Mouse (Mus musculus): ENCODE data around the gene Trpm4.
"Not testable (repeated sequence)": the region's sequence is repeated elsewhere in the genome, so short reads cannot be mapped to it uniquely, and the experiment has no call there.

Trpm4 gene

DNA sequence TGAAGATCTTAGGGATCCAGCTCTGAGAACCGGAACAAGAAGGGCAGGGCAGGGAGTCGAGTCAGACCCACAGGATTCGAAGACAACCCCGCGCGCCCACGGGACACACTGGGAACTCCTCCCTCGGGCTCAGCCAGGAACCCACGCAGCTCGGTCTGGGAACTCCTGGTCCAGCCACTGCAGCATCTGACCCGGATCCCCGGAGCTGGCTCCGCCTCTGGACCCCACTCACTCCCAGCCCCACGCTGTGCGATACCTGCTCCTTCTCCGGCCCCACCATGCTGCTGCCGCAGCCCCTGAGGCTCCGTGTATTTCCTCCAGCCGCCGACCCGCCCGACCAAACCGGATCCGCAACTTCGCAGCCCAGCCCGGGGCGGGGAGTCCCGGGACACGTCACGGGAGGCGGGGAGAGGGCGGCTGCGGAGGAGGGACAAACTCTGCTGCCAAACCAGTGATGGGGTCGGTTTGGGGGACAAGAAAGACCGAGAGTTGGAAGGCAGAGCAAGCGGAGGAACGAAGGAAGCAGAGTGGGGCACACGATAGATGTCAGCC is at the start of gene Trpm4:
TSS of gene Trpm4 (minus strand) at position 350 of the 552 bp plus-strand sequence.
- DNase-seq, result peak; percentile 72

DNA sequence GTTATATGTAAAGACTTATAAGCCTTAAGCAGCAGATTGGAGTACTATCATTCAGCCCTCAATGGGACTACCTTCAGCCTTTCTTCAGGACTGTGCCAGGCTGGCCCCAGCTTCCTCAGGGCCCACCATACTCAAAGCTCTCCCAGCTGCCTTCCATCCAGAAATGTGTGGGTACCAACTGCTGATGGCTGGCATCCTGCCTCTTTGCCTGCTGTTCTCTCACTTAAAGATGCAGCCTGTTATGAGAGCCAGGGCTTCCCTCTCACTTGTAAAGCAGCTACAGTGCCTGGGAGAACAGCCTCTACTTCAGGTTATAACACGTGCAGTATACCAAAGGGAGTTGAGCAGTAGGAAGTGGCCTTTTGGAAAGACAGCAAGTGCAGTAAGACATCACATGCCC is 42.5 kb upstream of the Trpm4 start:
- DNase-seq, result no peak

DNA sequence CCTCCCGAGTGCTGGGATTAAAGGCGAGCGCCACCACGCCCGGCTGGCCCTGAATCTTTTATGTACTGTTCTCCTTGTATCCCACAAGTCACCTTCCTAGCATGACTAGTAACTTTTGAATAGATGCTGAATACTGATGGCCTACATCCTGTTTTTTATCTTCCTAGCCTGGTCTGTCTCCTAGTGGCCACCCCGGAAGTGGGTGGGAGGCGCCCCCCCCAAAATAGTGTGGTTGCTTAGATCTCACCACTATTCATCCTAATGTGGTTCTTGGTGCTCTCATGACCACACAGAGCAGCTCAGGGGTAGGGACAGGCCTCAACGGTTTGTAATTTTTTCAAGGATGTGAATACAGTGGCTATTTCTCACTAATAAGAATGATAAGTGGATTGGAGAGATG is 41.0 kb upstream of the Trpm4 start:
- DNase-seq, result no peak

DNA sequence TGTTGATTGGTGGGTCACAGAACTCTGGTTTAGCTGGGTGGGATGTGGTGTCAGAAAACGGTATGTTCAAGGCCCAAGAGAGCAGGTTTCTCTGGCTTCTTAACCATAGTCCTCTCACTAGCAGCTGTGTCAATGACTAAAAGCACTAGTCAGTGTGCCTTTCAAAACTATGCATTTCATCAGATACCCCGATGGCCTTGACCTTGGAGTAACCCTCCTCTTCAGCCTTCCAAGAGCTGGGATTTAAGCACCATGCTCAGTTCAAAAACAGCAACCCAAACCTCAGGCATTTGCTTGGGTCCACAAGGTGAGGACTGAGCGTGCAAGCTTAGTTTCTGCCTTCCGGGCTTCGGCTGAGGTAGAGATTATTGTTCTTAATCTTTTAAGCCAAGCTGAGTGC is 38.8 kb upstream of the Trpm4 start:
- no peak for DNase-seq

DNA sequence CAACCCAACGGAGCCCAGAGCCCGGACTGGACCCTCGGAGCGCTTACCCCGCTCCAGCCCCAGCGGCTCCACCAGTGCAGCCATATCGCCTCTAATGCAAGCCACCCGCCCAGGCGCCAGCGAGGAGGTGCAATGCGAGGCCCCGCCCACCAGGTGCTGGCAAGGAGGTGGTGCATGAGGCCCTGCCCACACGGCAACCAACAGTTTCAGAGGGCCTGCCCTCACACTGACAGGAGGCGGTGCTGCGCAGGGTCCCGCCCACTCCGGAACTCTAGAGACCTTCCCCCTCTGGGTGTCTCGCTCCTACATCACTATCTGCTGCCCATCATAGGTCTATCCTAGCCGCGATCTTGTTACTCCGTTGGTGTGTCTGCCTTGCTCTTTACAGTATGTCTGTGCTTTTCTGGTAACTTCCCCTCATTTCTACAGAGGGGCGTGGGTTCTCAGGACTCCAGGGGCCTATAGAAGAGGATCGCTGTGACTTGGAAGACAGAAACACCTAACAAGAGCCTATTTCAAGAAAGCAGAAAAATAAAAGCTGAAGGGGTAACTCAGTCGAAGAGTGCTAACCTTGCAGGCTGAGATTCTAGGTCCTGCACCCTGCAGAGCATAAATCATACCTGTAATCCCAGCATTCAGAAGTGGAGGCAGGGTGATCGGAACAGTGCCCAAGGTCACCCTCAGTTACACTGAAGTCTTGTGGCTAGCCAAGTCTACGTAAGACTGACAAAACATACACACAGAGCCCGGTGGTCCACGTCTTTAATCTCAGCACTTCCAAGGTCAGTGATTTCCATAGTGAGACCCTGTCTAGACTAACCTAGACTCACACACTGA is 37.1 kb upstream of the Trpm4 start, which contains the start of gene Lin7b:
TSS of gene Lin7b (minus strand) at position 109 of the 837 bp plus-strand sequence.
- DNase-seq, result peak; percentile 94

DNA sequence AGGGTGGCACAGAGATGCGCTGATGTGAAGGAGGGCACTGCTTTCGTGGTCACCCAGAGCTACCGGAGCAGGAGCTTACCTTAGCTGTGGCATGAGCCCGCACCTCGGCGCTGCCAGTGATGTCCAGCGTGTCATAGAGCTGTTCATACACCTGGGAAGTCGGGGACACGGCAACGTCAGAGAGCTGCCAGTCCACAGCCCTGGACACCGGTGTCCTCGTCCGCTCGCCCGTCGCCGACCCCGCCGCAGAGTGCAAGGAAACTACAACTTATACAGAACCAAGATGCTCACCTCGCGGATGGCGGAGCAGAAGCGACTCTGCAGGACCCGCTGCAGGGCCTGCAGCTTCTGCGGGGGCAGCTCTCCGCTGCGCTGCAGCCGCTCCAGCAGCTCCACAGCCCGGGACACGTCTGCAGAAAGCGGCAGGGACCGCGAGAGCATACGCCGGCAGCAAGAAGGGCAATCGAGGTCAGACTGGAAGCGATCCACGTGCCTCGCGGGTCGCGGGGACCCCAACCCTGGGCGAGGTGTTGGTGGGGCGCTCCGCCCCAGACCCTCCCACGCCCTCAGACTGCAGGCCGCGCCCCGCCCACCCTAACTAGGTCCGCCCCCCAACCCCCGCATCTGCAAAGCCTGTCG is 36.4 kb upstream of the Trpm4 start:
- no peak for DNase-seq

DNA sequence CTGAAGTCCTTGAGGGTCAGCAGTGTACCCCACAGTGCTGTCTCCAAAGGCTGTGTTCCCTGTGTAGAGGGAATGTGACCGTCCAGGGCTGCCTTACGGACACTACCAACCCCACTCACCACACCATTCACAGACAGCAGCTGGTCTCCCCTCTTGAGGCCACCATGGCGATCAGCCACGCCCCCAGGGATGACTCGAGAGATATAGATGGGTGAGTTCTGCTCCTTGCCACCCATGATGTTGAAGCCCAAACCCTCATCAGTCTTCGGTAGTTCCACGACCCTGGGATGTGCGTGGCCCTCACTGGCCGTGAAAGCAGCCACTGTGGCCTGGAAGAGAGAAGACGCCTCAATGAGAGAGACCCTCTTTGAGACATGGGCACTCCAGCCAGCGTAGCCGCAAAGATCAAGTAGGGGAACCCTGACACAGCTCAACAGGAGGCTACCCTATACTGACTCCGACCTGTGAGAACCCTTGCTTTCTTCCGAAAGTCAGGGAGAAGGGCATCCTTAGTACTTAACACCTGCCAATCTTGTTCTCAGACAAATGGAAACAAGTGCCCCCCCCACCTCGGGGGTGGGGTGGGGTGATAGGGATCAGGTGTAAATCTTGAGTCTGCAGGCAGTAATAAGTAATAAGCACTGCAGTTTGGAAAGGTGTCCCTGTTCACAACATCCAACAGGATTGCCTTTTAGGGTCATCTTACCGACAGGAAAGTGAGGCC is 35.6 kb upstream of the Trpm4 start:
- DNase-seq, result no peak

DNA sequence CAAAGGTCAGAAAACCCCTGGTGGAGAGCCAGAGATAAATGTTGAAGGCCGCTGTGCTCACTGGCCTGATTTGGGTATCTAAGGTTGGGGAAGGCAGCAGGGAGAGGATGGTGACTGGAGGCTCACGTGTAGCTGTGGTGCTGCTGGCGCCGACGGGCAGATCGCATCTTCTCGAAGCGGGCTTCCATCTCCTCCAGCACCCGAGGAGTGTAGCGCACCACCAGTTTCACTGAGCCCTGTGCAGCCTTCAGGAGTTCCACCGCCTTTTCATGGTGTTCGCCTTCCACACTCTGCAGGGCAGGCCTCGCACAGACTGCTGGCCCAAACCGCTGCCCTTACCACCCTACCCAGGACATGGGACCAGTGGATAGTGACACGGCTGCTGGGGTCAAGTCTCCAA is 34.6 kb upstream of the Trpm4 start:
- DNase-seq, result no peak

DNA sequence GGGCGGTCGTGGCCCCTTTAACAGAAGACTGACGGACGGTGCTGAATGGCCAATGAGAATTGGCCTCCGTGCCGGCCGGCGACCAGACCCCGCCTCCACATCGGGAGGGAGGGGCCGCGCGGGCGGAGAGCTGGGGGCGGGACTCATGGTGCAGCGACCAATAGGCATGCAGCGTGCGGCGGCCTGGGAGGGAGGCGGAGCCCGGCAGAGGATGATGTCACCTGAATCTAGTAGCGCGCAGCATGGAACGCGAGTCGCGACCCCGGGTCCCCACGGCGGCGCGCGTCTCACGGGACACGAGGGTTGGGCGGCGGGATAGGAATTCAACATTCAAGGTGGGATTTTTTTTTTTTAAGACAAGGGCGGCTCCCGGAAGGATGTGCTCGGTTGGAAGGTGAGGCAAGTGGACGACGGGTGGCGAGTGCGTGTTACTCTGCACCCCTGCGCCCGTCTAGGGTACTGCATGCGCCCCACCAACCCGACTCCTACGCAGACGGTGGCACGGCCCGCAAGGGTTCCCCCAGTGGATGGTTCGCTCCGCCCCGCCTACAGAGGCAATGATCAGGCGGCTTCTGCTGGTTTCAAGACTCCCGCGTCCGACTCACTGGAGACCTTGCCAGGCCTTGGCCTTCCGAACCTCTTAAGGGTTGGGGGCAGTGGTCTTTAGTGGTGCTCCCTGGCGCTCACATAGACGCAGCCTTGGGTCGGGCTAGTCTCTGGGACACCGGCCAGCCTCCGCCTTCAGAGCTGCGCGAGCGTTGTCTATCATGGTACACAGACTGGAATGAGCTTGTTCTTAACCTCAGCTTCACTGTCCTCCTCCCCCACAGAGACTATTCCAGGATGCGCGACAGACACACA is 33.7 kb upstream of the Trpm4 start:
- peak; percentile 97 for DNase-seq

DNA sequence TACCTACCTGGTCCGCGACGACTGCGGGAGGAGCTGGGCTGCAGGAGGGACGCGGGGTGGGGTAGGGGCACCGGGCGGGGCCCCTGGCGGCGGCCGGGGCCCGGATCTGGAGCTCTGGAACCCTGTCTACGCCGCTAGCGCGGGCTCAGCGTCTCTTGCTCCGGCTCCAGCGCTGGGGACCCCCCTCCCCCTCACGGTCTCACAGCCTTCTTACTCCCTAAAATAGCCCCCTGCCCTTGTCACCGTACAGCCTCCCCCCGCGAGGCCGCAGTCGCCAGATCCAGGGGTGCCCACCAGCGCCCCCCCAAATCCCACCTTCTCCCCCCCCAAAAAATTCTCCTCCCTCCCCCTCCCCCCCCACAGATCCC is 33.1 kb upstream of the Trpm4 start, which contains the start of gene Ppfia3:
TSS of gene Ppfia3 (minus strand) at position 368 of the 368 bp plus-strand sequence.
- no peak for DNase-seq

DNA sequence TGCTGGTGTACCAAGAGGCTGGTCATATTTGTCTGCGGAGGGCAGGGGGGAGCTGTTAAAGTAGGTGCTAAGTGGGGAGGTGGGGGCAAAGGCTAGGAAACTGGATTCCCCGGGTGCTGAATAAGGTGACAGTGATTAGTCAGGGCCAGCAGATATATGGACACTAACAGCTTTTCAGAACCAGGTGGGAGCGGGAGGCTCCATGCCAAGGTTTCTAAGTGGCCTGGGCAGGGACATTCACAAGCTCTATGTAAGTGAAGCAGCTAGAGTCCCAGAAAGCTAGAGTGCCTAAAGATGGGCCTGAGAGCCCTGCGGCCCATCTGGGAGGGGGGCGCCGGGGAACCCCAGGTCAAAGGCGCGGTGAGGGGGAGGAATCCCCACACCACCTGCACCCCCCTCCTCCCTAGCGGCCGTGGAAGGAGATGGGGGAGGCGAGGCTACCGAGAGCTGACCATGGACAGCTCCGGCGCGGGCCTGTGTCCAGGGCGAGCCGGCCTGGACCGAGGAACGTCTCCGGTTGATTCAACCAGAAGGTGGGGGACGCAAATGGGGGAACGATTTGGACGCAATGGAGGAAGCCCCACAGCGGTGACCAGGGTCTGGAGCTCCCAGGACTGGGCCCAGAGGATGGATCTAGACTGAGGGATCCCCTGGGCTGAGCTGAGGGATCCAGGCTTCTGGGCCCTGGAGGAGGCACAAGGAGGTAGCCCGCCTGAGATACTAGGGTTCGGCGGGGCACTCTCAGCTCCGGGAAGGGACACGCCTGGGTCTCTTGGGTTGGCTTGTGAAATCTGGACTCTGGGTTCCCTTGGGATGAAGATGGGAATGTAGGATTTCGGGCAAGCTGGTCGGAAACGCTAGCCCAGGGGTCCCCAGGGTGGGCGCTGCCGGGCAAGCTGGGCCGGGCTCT is 32.4 kb upstream of the Trpm4 start:
- DNase-seq, result no peak

DNA sequence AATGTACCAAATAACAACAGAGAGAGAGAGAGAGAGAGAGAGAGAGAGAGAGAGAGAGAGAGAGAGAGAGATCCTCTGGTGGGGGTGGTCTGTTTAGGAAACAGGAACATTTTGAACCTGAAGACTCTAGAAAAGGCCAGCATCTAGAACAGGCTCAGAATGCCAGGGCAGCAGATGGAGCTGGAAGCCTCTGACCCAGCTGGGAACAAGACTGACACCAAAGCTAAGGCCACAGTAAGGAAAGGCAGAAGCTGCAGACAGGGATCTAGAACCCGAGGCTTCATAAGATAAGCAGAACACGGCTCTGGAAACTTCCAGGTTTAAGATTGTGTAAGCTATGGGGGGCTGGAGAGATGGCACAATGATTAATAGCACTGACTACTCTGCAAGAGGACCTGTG is 30.4 kb upstream of the Trpm4 start:
- DNase-seq, result no peak

DNA sequence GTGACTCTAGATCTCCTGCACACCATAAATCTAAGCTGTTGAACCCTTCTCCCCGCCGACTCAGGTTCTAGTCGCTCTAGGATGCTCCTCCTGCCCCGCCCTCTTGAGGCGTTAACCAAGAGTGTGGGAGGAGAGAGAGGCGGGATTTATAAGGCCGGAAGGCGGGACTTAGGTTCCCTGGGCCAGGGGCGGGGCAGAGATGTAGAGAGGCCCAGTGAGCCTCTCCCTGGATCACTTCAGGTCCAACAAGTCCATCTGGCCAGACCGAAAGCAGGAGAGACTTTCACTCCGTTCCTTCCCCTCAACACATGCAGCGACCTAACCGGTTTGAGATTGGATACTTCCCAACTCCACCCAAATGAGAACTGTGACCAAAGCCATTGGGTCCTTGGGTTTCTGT is 29.2 kb upstream of the Trpm4 start:
- peak; percentile 79 for DNase-seq

DNA sequence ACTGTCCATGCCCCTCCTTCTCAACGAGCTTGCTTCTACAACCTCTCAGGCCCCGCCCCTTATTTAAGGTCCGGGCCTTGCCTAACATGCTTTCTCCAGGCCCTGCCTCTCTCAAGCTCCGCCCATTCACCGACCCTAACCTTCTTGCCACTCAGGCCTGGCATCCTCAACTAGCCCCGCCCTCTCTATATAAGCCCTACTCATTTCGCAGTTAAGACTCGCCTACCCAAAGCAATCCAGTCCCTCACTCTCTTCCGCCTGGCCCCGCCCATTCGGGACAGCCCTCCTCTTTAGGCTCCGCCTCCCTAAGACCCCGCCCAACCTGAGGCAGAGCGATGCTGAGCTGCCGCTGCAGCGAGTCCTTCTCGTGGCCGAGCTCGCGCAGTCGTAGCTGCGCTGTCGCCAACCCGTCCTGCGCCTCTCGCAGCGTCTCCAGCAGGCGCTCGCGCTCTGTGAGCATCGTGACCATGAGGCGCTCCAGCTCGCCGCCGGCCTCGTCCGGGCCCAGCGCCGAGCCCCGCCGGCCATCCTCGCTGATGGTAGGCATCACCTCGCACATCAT is 27.7 kb upstream of the Trpm4 start:
- peak; percentile 85 for DNase-seq

DNA sequence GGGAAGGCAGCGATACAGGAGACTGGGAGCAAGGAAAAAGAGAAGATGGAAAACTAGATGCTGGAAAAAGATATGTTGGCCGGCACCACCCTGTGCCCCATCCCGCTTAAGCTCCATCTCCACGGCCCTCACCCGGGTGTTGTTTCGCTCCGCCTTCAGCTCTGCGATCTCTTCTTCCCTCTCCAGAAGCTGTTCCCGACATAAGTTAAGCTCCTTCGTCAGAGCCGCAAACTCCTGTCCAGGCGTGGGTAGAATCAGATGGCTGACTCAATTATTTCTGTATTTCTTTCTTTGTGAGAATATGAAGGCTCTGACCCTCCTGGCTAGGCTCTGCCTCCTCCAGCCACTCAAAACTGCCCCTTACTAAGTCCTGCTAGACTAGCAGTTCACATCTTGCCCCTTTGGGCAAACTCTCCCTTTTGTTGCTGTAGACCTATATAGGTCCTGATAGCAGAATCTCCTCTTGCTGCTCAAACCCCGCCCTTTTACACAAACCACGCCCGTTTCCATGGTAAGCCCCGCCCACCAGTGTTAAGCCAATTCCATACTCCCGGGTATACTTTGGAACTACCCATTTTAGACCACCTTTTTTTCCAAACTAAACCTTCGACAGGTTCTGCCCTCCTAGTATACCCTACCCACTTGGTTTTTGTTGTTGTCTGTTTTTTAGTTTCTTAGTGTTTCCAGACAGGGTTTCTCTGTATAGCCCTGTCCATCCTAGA is 27.0 kb upstream of the Trpm4 start:
- peak; percentile 50 for DNase-seq

DNA sequence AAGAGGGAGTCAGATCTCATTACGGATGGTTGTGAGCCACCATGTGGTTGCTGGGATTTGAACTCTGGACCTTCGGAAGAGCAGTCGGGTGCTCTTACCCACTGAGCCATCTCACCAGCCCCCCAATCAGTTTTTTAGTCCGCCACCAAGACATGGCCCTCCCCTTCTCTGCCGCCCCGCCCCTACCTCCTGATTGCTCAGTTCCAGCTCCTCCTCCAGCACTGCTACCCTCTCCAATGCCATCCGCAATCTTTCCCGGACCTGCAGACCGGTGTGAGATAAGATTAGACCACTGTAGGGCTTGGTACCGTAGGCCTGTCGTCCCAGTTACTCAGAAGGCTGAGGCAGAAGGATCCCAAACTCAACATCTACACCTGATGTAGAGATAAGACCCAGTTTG is 25.5 kb upstream of the Trpm4 start:
- not testable (repeated sequence) for DNase-seq

DNA sequence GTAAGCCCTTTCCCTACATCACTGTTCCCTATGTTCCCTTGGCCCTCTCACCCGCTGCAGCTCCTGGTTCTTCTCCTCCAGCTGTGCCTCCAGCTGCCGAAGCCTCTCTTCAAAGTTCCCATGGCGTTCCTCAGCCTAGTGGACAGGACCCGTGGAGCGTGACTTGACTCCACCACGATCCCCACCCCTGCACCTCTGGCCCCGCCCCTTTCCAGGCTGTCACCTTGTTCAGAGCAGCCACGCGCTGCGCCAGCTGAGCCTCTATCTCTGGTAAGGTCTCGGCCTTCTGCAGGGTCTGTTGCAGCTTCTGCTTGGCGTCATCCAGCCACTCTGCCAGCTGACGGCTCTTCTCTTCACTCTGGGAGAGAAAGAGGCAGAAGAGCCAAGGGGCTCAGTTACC is 22.5 kb upstream of the Trpm4 start:
- no peak for DNase-seq

DNA sequence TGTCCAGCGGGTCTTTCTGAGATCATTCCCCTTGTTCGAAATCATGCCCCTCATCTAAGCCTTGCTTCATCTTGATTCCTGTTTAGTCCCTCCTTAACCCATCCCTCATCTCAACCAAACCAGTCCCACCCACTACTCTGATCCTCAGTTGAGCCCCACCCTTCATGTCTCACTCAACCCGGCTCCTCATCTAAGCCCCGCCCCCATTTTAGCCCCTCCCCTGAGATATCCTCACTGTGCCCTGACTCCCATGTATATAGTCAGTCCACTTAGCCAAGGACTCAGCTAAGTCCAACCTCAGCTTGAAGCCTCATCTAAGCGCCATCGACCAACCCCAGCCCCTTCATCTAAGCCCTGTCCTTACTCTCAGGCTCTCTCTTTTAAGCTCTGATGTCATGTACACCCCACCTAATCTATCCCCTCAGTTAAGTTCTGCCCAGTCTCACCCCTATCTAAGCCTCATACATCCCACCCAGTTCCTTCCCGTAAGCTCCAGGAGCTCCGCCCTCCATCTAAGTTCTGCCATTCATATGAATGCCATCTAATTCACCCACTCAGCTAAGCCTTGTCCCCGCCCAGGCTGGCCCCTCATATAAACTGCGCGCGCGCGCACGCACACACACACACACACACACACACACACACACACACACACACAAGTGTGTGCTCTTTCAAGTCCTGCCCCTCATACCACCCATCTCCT is 21.9 kb upstream of the Trpm4 start:
- peak; percentile 50 for DNase-seq

DNA sequence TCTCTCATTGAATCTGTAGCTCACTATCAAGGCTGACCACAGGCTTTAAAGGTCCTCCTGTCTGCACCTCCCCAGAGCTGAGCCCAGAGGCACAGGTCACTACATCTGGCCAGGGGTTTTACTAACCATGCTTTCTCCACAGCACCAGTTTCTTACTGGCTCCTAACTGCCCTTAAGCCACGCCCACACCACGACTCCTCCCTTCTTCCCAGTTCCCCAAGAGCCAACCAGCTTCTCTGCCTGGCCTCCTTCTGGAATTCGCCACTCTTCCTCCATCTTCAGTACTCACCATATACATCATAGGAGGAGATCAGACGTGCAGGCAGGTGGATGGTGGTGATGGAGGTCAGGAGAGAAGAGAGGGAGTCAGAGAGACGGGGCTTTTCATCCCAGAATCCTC is 19.5 kb upstream of the Trpm4 start:
- DNase-seq, result no peak

DNA sequence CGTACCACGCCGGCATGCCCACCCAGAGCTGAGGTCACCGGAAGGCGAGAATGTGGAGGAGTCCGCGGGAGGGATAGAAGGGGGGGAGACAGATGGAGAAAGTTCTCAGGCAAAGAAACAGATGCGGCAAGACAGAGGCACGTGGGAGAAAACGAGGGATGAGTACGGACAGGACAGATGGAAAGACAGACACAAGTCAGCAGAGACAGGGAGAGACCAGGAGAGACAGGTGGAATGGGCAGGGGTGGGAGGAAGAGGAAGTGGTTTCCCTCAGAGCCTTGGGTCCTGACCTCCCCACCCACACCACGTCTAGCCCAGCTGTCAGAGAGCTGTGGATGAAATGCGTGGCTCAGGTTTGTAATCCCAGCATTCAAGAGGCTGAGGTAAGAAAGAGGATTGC is 13.3 kb upstream of the Trpm4 start:
- no peak for DNase-seq

Measured in liver (tissue).